Mouse (Mus musculus) lung, postnatal 0 days (tissue): ENCODE measurements around the gene Atp1b1.

Source experiments
- CTCF ChIP-seq: IDR thresholded peaks from 2 replicates; pipeline ENCODE4 v1.5.1; 2016; ENCODE audit warnings: antibody characterized with exemption, mild to moderate bottlenecking
- EP300 ChIP-seq: IDR thresholded peaks from 2 replicates; pipeline ENCODE4 v1.6.1; 2016; ENCODE audit warnings: antibody characterized with exemption, mild to moderate bottlenecking, control low read depth

GRCm38 (mm10) chr1:164458621-164459051, 481 bp upstream of the Atp1b1 start:
- TF ChIP-seq CTCF (no peak), EP300 (no peak)
